In the genomic region with DNA sequence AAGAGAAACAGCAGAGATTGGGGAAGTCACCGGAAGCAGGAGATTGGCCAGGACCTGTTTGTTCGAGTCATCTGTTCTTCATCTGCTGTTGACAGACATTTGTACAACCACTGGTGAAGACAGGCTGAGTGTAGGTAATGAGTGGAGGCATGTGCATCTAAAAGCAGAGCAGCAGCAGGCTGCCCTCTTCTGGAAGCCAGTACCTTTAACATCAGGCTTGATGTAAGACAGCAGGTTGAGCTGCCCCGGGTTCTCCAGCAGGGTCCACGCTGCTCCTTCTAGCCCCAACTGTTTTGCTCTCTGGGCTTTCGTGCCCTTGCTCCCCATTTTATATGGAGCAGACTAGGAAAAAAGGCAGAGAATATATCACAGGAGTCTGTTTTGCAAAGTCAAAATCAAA, we compare ENCODE assay signal across 15 mouse cellular contexts. TPM values are rescaled to one million over a fixed set of nuclear protein-coding genes. Genes with fewer than 3 reads are reported as not detected.
DNase-seq lines count a peak whose midpoint lies in the region; ATAC-seq and TF ChIP-seq lines count a peak whose summit lies in the region.
"Had no signal": no experiment of that assay in that cellular context is flagged by ENCODE, and none has a peak within 500 bp of the region (broad histone marks: within the 10 kb centered on the region; RNA-seq: fewer than 3 reads in every experiment).

No protein-coding gene starts in this region.

- H3K9me3 ChIP-seq in liver, embryonic 14.5 days (ENCODE audit: control insufficient read depth, low read length) = no peaks in the 10 kb centered on the region
- H3K9me3 ChIP-seq: embryonic facial prominence, embryonic 12.5 days; liver, embryonic 15.5 days had no signal

- H3K4me2 ChIP-seq in liver, embryonic 14.5 days (ENCODE audit: low read depth) = no peak overlapping the region
- H3K4me2 ChIP-seq: embryonic facial prominence, embryonic 12.5 days; liver, embryonic 15.5 days had no signal

- H3K36me3 ChIP-seq in liver, embryonic 14.5 days (replicated peaks; ENCODE audit: control insufficient read depth, insufficient read depth, low read depth) = peaks cover 12% of the 10 kb centered on the region

- peak; percentile 65; the same call in 1 of the 2 replicates for ATAC-seq in frontal cortex, adult (ENCODE audit: low TSS enrichment)
- ATAC-seq in liver, embryonic 14.5 days (ENCODE audit: insufficient read depth) = no peak
- ATAC-seq: forebrain, embryonic 14.5 days had no signal

- no peak overlapping the region for H3K27ac ChIP-seq in liver, embryonic 14.5 days
- H3K27ac ChIP-seq: embryonic facial prominence, embryonic 12.5 days; liver, embryonic 15.5 days had no signal

- H3K4me3 ChIP-seq in liver, embryonic 14.5 days (ENCODE audit: insufficient read depth in 1 of 2, low read depth in 2 of 2, low read length in 2 of 2) = no peak overlapping the region
- H3K4me3 ChIP-seq: embryonic facial prominence, embryonic 12.5 days; liver, embryonic 15.5 days had no signal

- H3K9ac ChIP-seq in liver, embryonic 14.5 days (replicated peaks) = no peak overlapping the region
- H3K9ac ChIP-seq: embryonic facial prominence, embryonic 12.5 days; liver, embryonic 15.5 days had no signal

- H3K4me1 ChIP-seq in liver, embryonic 14.5 days (replicated peaks; ENCODE audit: control insufficient read depth in 2 of 2, insufficient read depth in 2 of 2, low read length in 1 of 2) = no peaks in the 10 kb centered on the region
- H3K4me1 ChIP-seq: embryonic facial prominence, embryonic 12.5 days; liver, embryonic 15.5 days had no signal

- WGBS in liver, embryonic 14.5 days (ENCODE audit: insufficient replicate concordance) = 76% methylated on average over 5 of the region's 5 CpGs

- H3K27me3 ChIP-seq in liver, embryonic 14.5 days (ENCODE audit: control insufficient read depth, insufficient read depth, low read length) = no peaks in the 10 kb centered on the region
- H3K27me3 ChIP-seq: embryonic facial prominence, embryonic 12.5 days; liver, embryonic 15.5 days had no signal

- TF ChIP-seq CTCF in liver, embryonic 14.5 days (IDR thresholded peaks at IDR 0.05; ENCODE audit: low read depth) = peak; percentile 20; the same call in 1 of the 2 replicates

- no peak for TF ChIP-seq EP300 in liver, embryonic 14.5 days (IDR thresholded peaks at IDR 0.05; ENCODE audit: low read depth)

- DNase-seq in frontal cortex, postnatal 36 days (ENCODE audit: low spot score in 2 of 2) = no peak
- DNase-seq in liver, embryonic 14.5 days (ENCODE audit: low read depth in 3 of 3, low spot score in 3 of 3) = no peak
- DNase-seq in liver = no peak
- DNase-seq in brain, adult 2 months (ENCODE audit: low read depth, low spot score) = peak; percentile 40
- DNase-seq in natural killer cell, adult 2 months (ENCODE audit: low spot score in 2 of 2) = peak; percentile 6 to 32
- DNase-seq in ovary, postnatal 14 days (ENCODE audit: low spot score) = no peak
- no peak for DNase-seq in Muller cell, postnatal 12 days (ENCODE audit: inconsistent ontology term)
- DNase-seq: adrenal gland, postnatal 25 days; cerebellum, adult 18-20 months; heart, postnatal 36 days; kidney, adult 11 months had no signal

RNA-seq across cellular contexts. Expression of a gene that starts 19.1 kb away (rescaled TPM):
- polyA plus RNA-seq in liver, embryonic 14.5 days (2012; rRNA removed) = 2.7 and 4.6 TPM in 2 replicates
- 3.4 and 3.8 TPM in 2 replicates for polyA plus RNA-seq in liver, embryonic 14.5 days (2014; fragmentation: Nextera tagmentation; extraction: Ambion mirVana)

RNA-seq across cellular contexts. Expression of a gene that starts 41.7 kb away (rescaled TPM):
- 0.26 and 0.32 TPM in 2 replicates for polyA plus RNA-seq in liver, embryonic 14.5 days (2012; rRNA removed)
- polyA plus RNA-seq in liver, embryonic 14.5 days (2014; fragmentation: Nextera tagmentation; extraction: Ambion mirVana) = 0.37 and 0.68 TPM in 2 replicates

Comparison
In these comparisons a context has a peak if more than half of its experiments do, and no peak if none do; other contexts are left out.
1. DNase-seq: peak in brain, adult 2 months (single experiment) and natural killer cell, adult 2 months (2 of 2); none in frontal cortex, postnatal 36 days (0 of 2), liver, embryonic 14.5 days (0 of 3), liver (single experiment), ovary, postnatal 14 days (single experiment) and Muller cell, postnatal 12 days (single experiment).